Mouse (Mus musculus) cerebellum, adult 2 months (tissue): ENCODE results near the gene Itgb6.

Experiments used
- CTCF ChIP-seq: fragments of 200-500 bp; IDR thresholded peaks from 2 replicates; pipeline ENCODE4 v1.5.1; 2011; ENCODE audit warnings: low read depth, mild to moderate bottlenecking, control low read depth, low read length, moderate library complexity, borderline replicate concordance; ENCODE audit not compliant: insufficient read depth
- POLR2A ChIP-seq: fragments of 200-500 bp; IDR thresholded peaks from 2 replicates; pipeline ENCODE4 v1.6.1; 2011; ENCODE audit warnings: low read length, control low read depth, borderline replicate concordance; ENCODE audit not compliant: insufficient read depth

DNA sequence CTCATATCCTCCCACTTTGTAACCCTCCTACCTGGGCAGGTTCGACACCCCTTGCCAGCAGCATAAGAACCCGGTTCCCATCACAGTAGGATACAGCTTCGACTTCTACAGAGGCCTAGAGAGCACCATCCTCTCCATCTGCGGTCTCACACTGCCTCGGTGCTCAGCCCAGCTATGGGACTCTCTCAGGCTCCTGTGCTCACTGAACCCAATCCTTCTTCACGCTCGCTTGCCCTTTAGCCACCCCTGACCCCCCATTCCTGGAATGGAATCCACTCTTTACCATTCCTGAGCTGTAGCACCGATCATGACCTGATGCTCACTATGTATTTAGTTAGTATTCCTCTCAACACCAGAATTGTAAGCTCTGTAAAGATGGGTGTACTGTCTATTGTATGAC, 17.0 kb downstream of the Itgb6 start:
- TF ChIP-seq CTCF: no peak
- no peak for TF ChIP-seq POLR2A
